Mouse (Mus musculus): ENCODE data around the gene Map3k21. TPM values are rescaled to one million over a fixed set of nuclear protein-coding genes. Genes with fewer than 3 reads are reported as not detected.

Map3k21 gene
- total RNA-seq, 2 experiments from 2014 or later = 0.60 to 0.73 TPM

GRCm38 (mm10) chr8:125959363-125959771 is 49.1 kb downstream of the Map3k21 start:
- DNase-seq (ENCODE audit: low spot score) = no peak
- intact Hi-C loops (cut with DNase I) = no loop called here

- intact Hi-C loops (cut with DNase I) = no loop called here
- DNase-seq (ENCODE audit: low spot score) = no peak
Measured at GRCm38 (mm10) chr8:125960037-125960436, 49.8 kb downstream of the Map3k21 start.

GRCm38 (mm10) chr8:125961790-125962189 is 51.5 kb downstream of the Map3k21 start:
- DNase-seq (ENCODE audit: low spot score) = no peak
- intact Hi-C loops (cut with DNase I) = no loop called here

GRCm38 (mm10) chr8:125963807-125964211 is 53.6 kb downstream of the Map3k21 start:
- DNase-seq (ENCODE audit: low spot score) = no peak
- intact Hi-C loops (cut with DNase I) = no loop called here

- intact Hi-C loops (cut with DNase I) = no loop called here
- no peak for DNase-seq (ENCODE audit: low spot score)
Measured at GRCm38 (mm10) chr8:125971336-125971735, 61.1 kb downstream of the Map3k21 start.

GRCm38 (mm10) chr8:125975981-125976380 is 65.7 kb downstream of the Map3k21 start:
- no peak for DNase-seq (ENCODE audit: low spot score)

GRCm38 (mm10) chr8:125980826-125981225 is 70.6 kb downstream of the Map3k21 start:
- intact Hi-C loops (cut with DNase I) = no loop called here
- DNase-seq (ENCODE audit: low spot score) = no peak

More at GRCm38 (mm10) chr8:125975981-125976380, 65.7 kb downstream of the Map3k21 start:
- intact Hi-C loops (cut with DNase I) = no loop called here

GRCm38 (mm10) chr8:125983515-125983914 is 73.3 kb downstream of the Map3k21 start:
- intact Hi-C loops (cut with DNase I) = no loop called here
- no peak for DNase-seq (ENCODE audit: low spot score)

- intact Hi-C loops (cut with DNase I) = no loop called here
- DNase-seq (ENCODE audit: low spot score) = no peak
Measured at GRCm38 (mm10) chr8:125984140-125984539, 73.9 kb downstream of the Map3k21 start.

- no peak for DNase-seq (ENCODE audit: low spot score)
- intact Hi-C loops (cut with DNase I) = no loop called here
Measured at GRCm38 (mm10) chr8:125985364-125985763, 75.1 kb downstream of the Map3k21 start.

GRCm38 (mm10) chr8:125986999-125987589 is 76.8 kb downstream of the Map3k21 start:
- DNase-seq (ENCODE audit: low spot score) = no peak
- intact Hi-C loops (cut with DNase I) = loop anchor here (2.0 kb wide), 1 partner anchor 50 kb away; no protein-coding TSS in a partner anchor

GRCm38 (mm10) chr8:125987996-125988395 is 77.7 kb downstream of the Map3k21 start:
- intact Hi-C loops (cut with DNase I) = loop anchor here (2.0 kb wide), 1 partner anchor 49 kb away; no protein-coding TSS in a partner anchor

GRCm38 (mm10) chr8:125993636-125994035 is 83.4 kb downstream of the Map3k21 start:
- DNase-seq (ENCODE audit: low spot score) = no peak
- intact Hi-C loops (cut with DNase I) = no loop called here

More at GRCm38 (mm10) chr8:125987996-125988395, 77.7 kb downstream of the Map3k21 start:
- DNase-seq (ENCODE audit: low spot score) = no peak

GRCm38 (mm10) chr8:125995101-125995986 is 85.1 kb downstream of the Map3k21 start, which contains the start of gene Kcnk1:
Gene Kcnk1 (plus strand): TSS chr8:125995170.
- no peak for DNase-seq (ENCODE audit: low spot score)
- intact Hi-C loops (cut with DNase I) = no loop called here

- DNase-seq (ENCODE audit: low spot score) = no peak
- intact Hi-C loops (cut with DNase I) = no loop called here
Measured at GRCm38 (mm10) chr8:125996031-125996839, 86.0 kb downstream of the Map3k21 start.

GRCm38 (mm10) chr8:125996980-125997379 is 86.7 kb downstream of the Map3k21 start:
- DNase-seq (ENCODE audit: low spot score) = no peak
- intact Hi-C loops (cut with DNase I) = no loop called here
